Mouse (Mus musculus) myocyte (in vitro differentiated cells): ENCODE measurements around the gene Zmynd8. TPM values are rescaled to one million over a fixed set of nuclear protein-coding genes. Genes with fewer than 3 reads are reported as not detected.
A peak's percentile ranks its signal among the peaks of the same experiment; 100 is the strongest.

Experiments
- H3K27me3 ChIP-seq: one replicate; pipeline ENCODE4 v1.6.1; 2011; ENCODE audit not compliant: control insufficient read depth, insufficient read depth, insufficient read length
- H3K36me3 ChIP-seq: one replicate; pipeline ENCODE4 v1.6.1; 2011; ENCODE audit not compliant: control insufficient read depth, insufficient read depth
- H3K4me2 ChIP-seq: one replicate; pipeline ENCODE4 v1.6.1; 2011; ENCODE audit warnings: low read depth, control low read depth
- H3K4me3 ChIP-seq: one replicate; pipeline ENCODE4 v1.5.1; 2011; ENCODE audit warnings: mild to moderate bottlenecking, control low read depth, moderate library complexity
- H3K79me2 ChIP-seq: one replicate; pipeline ENCODE4 v1.6.1; 2011; ENCODE audit not compliant: control insufficient read depth, insufficient read depth
- H3ac ChIP-seq: one replicate; pipeline ENCODE4 v1.6.1; 2011; ENCODE audit not compliant: control insufficient read depth, insufficient read length
- CEBPB ChIP-seq: IDR thresholded peaks from 2 replicates; pipeline ENCODE4 v1.6.1; 2011; ENCODE audit warnings: mild to moderate bottlenecking, moderate library complexity; ENCODE audit not compliant: poor library complexity, insufficient read depth, severe bottlenecking
- E2F4 ChIP-seq: IDR thresholded peaks from one replicate; pipeline ENCODE4 v1.6.1; 2011; ENCODE audit warnings: mild to moderate bottlenecking, control low read depth, moderate library complexity; ENCODE audit not compliant: insufficient read depth
- MAX ChIP-seq: IDR thresholded peaks from one replicate; pipeline ENCODE4 v1.6.1; 2011; ENCODE audit warnings: low read depth, mild to moderate bottlenecking, control low read depth
- MYOD1 ChIP-seq, 3 experiments: IDR thresholded peaks; one replicate each; pipeline ENCODE4 v1.6.1; 2011; ENCODE audit warnings: control low read depth in 2 of 3, low read depth in 2 of 3, mild to moderate bottlenecking in 2 of 3, moderate library complexity in 1 of 3; ENCODE audit not compliant: insufficient read length in 2 of 3, control insufficient read depth in 1 of 3
- MYOG ChIP-seq, 3 experiments: IDR thresholded peaks; one replicate each; pipeline ENCODE4 v1.6.1; 2011; ENCODE audit warnings: control low read depth in 2 of 3, low read depth in 2 of 3, mild to moderate bottlenecking in 2 of 3; ENCODE audit not compliant: insufficient read length in 2 of 3, control insufficient read depth in 1 of 3, insufficient read depth in 1 of 3
- POLR2A ChIP-seq: IDR thresholded peaks from one replicate; pipeline ENCODE4 v1.6.1; 2011; ENCODE audit warnings: low read depth, mild to moderate bottlenecking, control low read depth, moderate library complexity; ENCODE audit not compliant: insufficient read length
- POLR2AphosphoS2 ChIP-seq: IDR thresholded peaks from one replicate; pipeline ENCODE4 v1.6.1; 2011; ENCODE audit warnings: low read depth, control low read depth; ENCODE audit not compliant: insufficient read length
- REST ChIP-seq: IDR thresholded peaks from one replicate; pipeline ENCODE4 v1.6.1; 2011; ENCODE audit warnings: mild to moderate bottlenecking, control low read depth, moderate library complexity; ENCODE audit not compliant: insufficient read depth, insufficient read length
- SRF ChIP-seq: IDR thresholded peaks from one replicate; pipeline ENCODE4 v1.6.1; 2011; ENCODE audit warnings: low read depth; ENCODE audit not compliant: control insufficient read depth, insufficient read length
- TCF12 ChIP-seq: IDR thresholded peaks from one replicate; pipeline ENCODE4 v1.6.1; 2011; ENCODE audit warnings: mild to moderate bottlenecking, control low read depth; ENCODE audit not compliant: poor library complexity, insufficient read depth, severe bottlenecking
- TCF3 ChIP-seq: IDR thresholded peaks from one replicate; pipeline ENCODE4 v1.6.1; 2011; ENCODE audit warnings: low read depth, control low read depth; ENCODE audit not compliant: insufficient read length
- USF1 ChIP-seq: IDR thresholded peaks from one replicate; pipeline ENCODE4 v1.6.1; 2011; ENCODE audit warnings: low read depth, mild to moderate bottlenecking, control low read depth, moderate library complexity
- polyA plus RNA-seq: library from polyadenylated mRNA; unstranded; fragments of >200 nt; fragmentation: generic; extraction: Trizol; gene quantifications from one replicate; pipeline ENCODE4 v1.2.1, GENCODE M21; 2012; ENCODE audit warnings: missing spikeins

Gene Zmynd8
- polyA plus RNA-seq, 1 experiment, result 20.9 TPM

DNA sequence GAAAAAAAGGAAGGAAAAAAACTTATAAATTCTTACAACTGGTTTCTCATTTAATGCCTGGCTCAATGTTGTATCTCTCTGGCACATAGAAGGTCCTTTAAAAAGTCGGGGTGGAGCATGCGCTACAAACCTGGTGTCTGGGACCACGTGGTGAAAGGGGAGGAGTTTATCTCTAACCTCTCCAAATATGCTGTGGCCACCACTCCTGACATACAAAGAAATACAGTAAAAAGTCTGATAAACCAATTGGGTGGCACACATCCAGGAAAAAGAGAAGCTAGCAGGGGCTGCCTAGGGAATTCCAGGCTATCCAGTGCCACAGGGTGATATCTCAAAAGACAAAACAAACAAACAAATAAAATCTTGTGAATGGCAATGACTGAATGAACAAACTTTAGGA, 1.1 kb upstream of the Zmynd8 start:
- no peak for TF ChIP-seq POLR2A
- TF ChIP-seq MYOD1 (IDR thresholded peaks at IDR 0.05; ENCODE audit: control insufficient read depth in 1 of 3, insufficient read length in 2 of 3, low read depth in 2 of 3), result no peak
- no peak for TF ChIP-seq TCF3
- TF ChIP-seq E2F4, result no peak
- TF ChIP-seq MAX, result no peak
- no peak for TF ChIP-seq SRF
- TF ChIP-seq POLR2AphosphoS2, result no peak
- TF ChIP-seq TCF12, result no peak
- TF ChIP-seq USF1, result no peak
- no peak for TF ChIP-seq MYOG (IDR thresholded peaks at IDR 0.05; ENCODE audit: control insufficient read depth in 1 of 3, insufficient read depth in 1 of 3, insufficient read length in 2 of 3, low read depth in 2 of 3)
- TF ChIP-seq CEBPB, result no peak
- TF ChIP-seq REST, result no peak
- no peak overlapping the region for H3K4me3 ChIP-seq

DNA sequence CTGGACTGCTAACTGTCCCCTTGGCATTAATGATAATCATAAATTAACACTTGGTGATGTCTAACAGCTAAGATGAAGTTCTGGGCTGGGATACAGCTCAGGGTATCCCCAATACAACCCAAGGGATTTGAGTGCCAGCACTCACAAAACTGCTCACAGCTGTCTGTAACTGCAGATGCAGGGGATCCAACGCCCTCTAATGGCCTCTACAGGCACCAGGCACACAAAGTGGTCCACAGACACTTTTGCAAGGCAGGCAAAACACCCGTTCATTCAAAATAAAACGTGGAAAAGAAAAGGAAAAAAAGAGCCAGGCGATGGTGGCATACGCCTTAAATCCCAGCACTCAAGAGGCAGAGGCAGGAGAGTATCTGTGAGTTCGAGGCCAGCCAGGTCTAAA, 658 bp upstream of the Zmynd8 start:
- Histone ChIP-seq H3K36me3 (no peaks in the 10 kb centered on the region), H3K4me2 (no peak overlapping the region), H3ac (no peak overlapping the region), H3K4me3 (no peak overlapping the region), H3K27me3 (no peaks in the 10 kb centered on the region), H3K79me2 (no peaks in the 10 kb centered on the region)
- TF ChIP-seq CEBPB, result no peak
- TF ChIP-seq USF1, result no peak
- TF ChIP-seq MYOD1 (IDR thresholded peaks at IDR 0.05; ENCODE audit: control insufficient read depth in 1 of 3, insufficient read length in 2 of 3, low read depth in 2 of 3), result no peak
- TF ChIP-seq TCF3, result no peak
- TF ChIP-seq POLR2AphosphoS2, result no peak
- TF ChIP-seq E2F4, result no peak
- TF ChIP-seq POLR2A, result no peak
- TF ChIP-seq MAX, result no peak
- TF ChIP-seq REST, result no peak
- TF ChIP-seq SRF, result no peak
- no peak for TF ChIP-seq TCF12
- TF ChIP-seq MYOG (IDR thresholded peaks at IDR 0.05; ENCODE audit: control insufficient read depth in 1 of 3, insufficient read depth in 1 of 3, insufficient read length in 2 of 3, low read depth in 2 of 3), result no peak

More for the DNA sequence above, 1.1 kb upstream of the Zmynd8 start:
- Histone ChIP-seq H3K27me3 (no peaks in the 10 kb centered on the region), H3K4me2 (peak overlapping the region; percentile 50), H3K36me3 (no peaks in the 10 kb centered on the region), H3K79me2 (no peaks in the 10 kb centered on the region), H3ac (no peak overlapping the region)

DNA sequence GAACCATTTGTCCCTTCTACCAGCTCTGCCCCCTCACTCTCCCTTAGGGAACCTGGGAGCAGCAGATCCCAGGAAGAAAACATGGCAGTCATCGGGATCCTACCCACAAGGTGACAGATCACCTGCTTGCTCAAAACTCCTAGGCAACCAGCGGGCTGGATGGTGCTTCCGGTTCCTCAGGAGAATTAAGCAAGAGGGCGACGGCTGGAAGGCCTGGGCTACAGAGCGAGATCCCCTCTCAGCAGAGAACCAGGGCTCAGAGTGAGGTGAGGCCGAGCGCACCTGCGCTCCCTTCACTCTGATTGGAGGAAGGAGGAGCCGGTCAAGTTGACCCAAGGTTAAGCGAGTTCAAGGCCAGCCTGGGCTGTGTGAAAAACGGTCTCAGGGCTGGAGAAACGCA, 2.6 kb downstream of the Zmynd8 start:
- Histone ChIP-seq H3ac (no peak overlapping the region), H3K27me3 (no peaks in the 10 kb centered on the region), H3K36me3 (no peaks in the 10 kb centered on the region), H3K4me3 (no peak overlapping the region), H3K4me2 (no peak overlapping the region), H3K79me2 (no peaks in the 10 kb centered on the region)
- TF ChIP-seq POLR2AphosphoS2 (no peak), MAX (no peak), MYOD1 (IDR thresholded peaks at IDR 0.05; ENCODE audit: control insufficient read depth in 1 of 3, insufficient read length in 2 of 3, low read depth in 2 of 3) (no peak), POLR2A (no peak), REST (no peak), USF1 (no peak), E2F4 (no peak), CEBPB (no peak), MYOG (IDR thresholded peaks at IDR 0.05; ENCODE audit: control insufficient read depth in 1 of 3, insufficient read depth in 1 of 3, insufficient read length in 2 of 3, low read depth in 2 of 3) (no peak), SRF (no peak), TCF12 (no peak), TCF3 (no peak)

DNA sequence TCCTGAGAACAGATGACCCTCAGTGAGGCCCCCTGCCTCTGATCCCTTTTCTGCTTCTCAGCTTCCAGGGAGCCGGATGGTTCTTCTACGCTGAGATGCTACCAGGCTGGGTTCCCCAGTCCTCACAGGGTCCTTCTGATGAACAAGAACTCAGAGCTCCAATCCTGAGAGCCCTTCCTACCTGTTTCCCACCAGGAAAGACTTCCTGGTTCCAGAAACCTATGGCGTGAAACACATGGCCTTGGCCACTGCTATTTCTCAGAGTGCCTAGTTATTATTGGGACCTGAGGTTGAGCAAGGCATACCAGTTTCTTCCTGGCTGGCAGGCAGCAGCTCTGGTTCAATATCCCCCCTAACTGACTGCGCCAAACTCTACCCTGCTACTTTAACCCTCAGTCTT, 3.1 kb downstream of the Zmynd8 start:
- H3K36me3 ChIP-seq, result no peaks in the 10 kb centered on the region
- no peaks in the 10 kb centered on the region for H3K27me3 ChIP-seq
- TF ChIP-seq POLR2AphosphoS2, result no peak
- TF ChIP-seq E2F4, result no peak
- TF ChIP-seq TCF12, result no peak
- no peak for TF ChIP-seq MAX
- no peak for TF ChIP-seq MYOG (IDR thresholded peaks at IDR 0.05; ENCODE audit: control insufficient read depth in 1 of 3, insufficient read depth in 1 of 3, insufficient read length in 2 of 3, low read depth in 2 of 3)
- TF ChIP-seq TCF3, result no peak
- no peak for TF ChIP-seq REST
- TF ChIP-seq SRF, result no peak
- no peak for TF ChIP-seq MYOD1 (IDR thresholded peaks at IDR 0.05; ENCODE audit: control insufficient read depth in 1 of 3, insufficient read length in 2 of 3, low read depth in 2 of 3)
- no peak for TF ChIP-seq POLR2A
- TF ChIP-seq USF1, result no peak
- no peak for TF ChIP-seq CEBPB
- no peak overlapping the region for H3K4me3 ChIP-seq
- H3K79me2 ChIP-seq, result no peaks in the 10 kb centered on the region
- H3K4me2 ChIP-seq, result no peak overlapping the region
- no peak overlapping the region for H3ac ChIP-seq
